Mouse (Mus musculus) c-Kit-positive CD71-positive TER-119-negative erythroid progenitor cells, embryonic 14.5 days (primary cell): ENCODE measurements around the gene Myo9a.
A peak's percentile ranks its signal among the peaks of the same experiment; 100 is the strongest.
"Not testable (repeated sequence)": the region's sequence is repeated elsewhere in the genome, so short reads cannot be mapped to it uniquely, and the experiment has no call there.

Experiments
- DNase-seq: peaks from one replicate; pipeline ENCODE4 v3.0.0-alpha.2; 2013; ENCODE audit warnings: low read depth

The Myo9a gene

GRCm38 (mm10) chr9:59751066-59751581, 428 bp downstream of the Myo9a start:
- peak; percentile 73 for DNase-seq

- no peak for DNase-seq
Observed at GRCm38 (mm10) chr9:59751966-59752365, 1.3 kb downstream of the Myo9a start.

GRCm38 (mm10) chr9:59755199-59755598, 4.5 kb downstream of the Myo9a start:
- no peak for DNase-seq

GRCm38 (mm10) chr9:59757016-59757415, 6.3 kb downstream of the Myo9a start:
- not testable (repeated sequence) for DNase-seq

GRCm38 (mm10) chr9:59760515-59760914, 9.8 kb downstream of the Myo9a start:
- no peak for DNase-seq

GRCm38 (mm10) chr9:59766966-59767461, 16.3 kb downstream of the Myo9a start:
- not testable (repeated sequence) for DNase-seq

- not testable (repeated sequence) for DNase-seq
Observed at GRCm38 (mm10) chr9:59806046-59806774, 55.5 kb downstream of the Myo9a start.

- no peak for DNase-seq
Observed at GRCm38 (mm10) chr9:59884551-59884950, 133.9 kb downstream of the Myo9a start.

GRCm38 (mm10) chr9:59903382-59903781, 152.7 kb downstream of the Myo9a start:
- peak; percentile 28 for DNase-seq

- no peak for DNase-seq
Observed at GRCm38 (mm10) chr9:59914761-59915160, 164.1 kb downstream of the Myo9a start.

GRCm38 (mm10) chr9:59930248-59930647, 179.6 kb downstream of the Myo9a start:
- DNase-seq = no peak

GRCm38 (mm10) chr9:59935866-59936265, 185.2 kb downstream of the Myo9a start:
- DNase-seq = not testable (repeated sequence)

- DNase-seq = no peak
Observed at GRCm38 (mm10) chr9:59938529-59938928, 187.8 kb downstream of the Myo9a start.

- DNase-seq = no peak
Observed at GRCm38 (mm10) chr9:59939691-59940090, 189.0 kb downstream of the Myo9a start.

- DNase-seq = no peak
Observed at GRCm38 (mm10) chr9:59940913-59941884, 190.5 kb downstream of the Myo9a start.

GRCm38 (mm10) chr9:59941885-59942350, 191.2 kb downstream of the Myo9a start:
- DNase-seq = no peak

- no peak for DNase-seq
Observed at GRCm38 (mm10) chr9:59942501-59943085, 191.9 kb downstream of the Myo9a start.

GRCm38 (mm10) chr9:59943826-59944225, 193.1 kb downstream of the Myo9a start:
- DNase-seq = no peak

- no peak for DNase-seq
Observed at GRCm38 (mm10) chr9:59945241-59945640, 194.5 kb downstream of the Myo9a start.

- DNase-seq = no peak
Observed at GRCm38 (mm10) chr9:59947271-59947670, 196.6 kb downstream of the Myo9a start.

GRCm38 (mm10) chr9:59948226-59948625, 197.5 kb downstream of the Myo9a start:
- no peak for DNase-seq

- DNase-seq = no peak
Observed at GRCm38 (mm10) chr9:59948691-59949250, 198.1 kb downstream of the Myo9a start.
